Mouse (Mus musculus) neural tube, embryonic 11.5 days (tissue): ENCODE measurements around the gene Usp30. TPM values are rescaled to one million over a fixed set of nuclear protein-coding genes. Genes with fewer than 3 reads are reported as not detected.

Source experiments
- ATAC-seq: fragments of 200-750 bp; cut with Nextera tagmentation; 2 replicates; pipeline ENCODE4 v1.8.0; 2017; ENCODE audit warnings: moderate number of reproducible peaks, mild to moderate bottlenecking, moderate TSS enrichment, moderate library complexity; ENCODE audit not compliant: insufficient read depth, low FRiP score, low TSS enrichment
- DNase-seq: peaks from one replicate; pipeline ENCODE4 v3.0.0-alpha.2; 2015; ENCODE audit warnings: low spot score
- H3K27ac ChIP-seq: fragments of 300-500 bp; sonication (generic); 2 replicates; pipeline ENCODE4 v1.5.1; 2014; ENCODE audit warnings: low read depth, mild to moderate bottlenecking, low read length
- H3K27me3 ChIP-seq: fragments of 300-500 bp; sonication (generic); 2 replicates; pipeline ENCODE4 v1.6.1; 2014; ENCODE audit warnings: mild to moderate bottlenecking, low read length, mixed read lengths; ENCODE audit not compliant: control insufficient read depth, insufficient read depth
- H3K36me3 ChIP-seq: fragments of 300-500 bp; sonication (generic); 2 replicates; pipeline ENCODE4 v1.6.1; 2014; ENCODE audit warnings: mild to moderate bottlenecking, low read length, moderate library complexity, mixed read lengths; ENCODE audit not compliant: control insufficient read depth, insufficient read depth
- H3K4me1 ChIP-seq: fragments of 300-500 bp; sonication (generic); 2 replicates; pipeline ENCODE4 v1.6.1; 2014; ENCODE audit warnings: low read length, mixed read lengths; ENCODE audit not compliant: control insufficient read depth, insufficient read depth
- H3K4me2 ChIP-seq: fragments of 300-500 bp; sonication (generic); 2 replicates; pipeline ENCODE4 v1.6.1; 2014; ENCODE audit warnings: low read depth, mild to moderate bottlenecking, moderate library complexity
- H3K4me3 ChIP-seq: fragments of 300-500 bp; sonication (generic); 2 replicates; pipeline ENCODE4 v1.5.1; 2014; ENCODE audit warnings: low read depth, low read length
- H3K9ac ChIP-seq: fragments of 300-500 bp; sonication (generic); 2 replicates; pipeline ENCODE4 v1.6.1; 2014; ENCODE audit warnings: mild to moderate bottlenecking, low read length
- H3K9me3 ChIP-seq: fragments of 300-500 bp; sonication (generic); 2 replicates; pipeline ENCODE4 v1.6.1; 2016; ENCODE audit warnings: low read length; ENCODE audit not compliant: control insufficient read depth
- WGBS: fragments of 180-500 bp; shearing (Covaris S2); extraction: QIAGEN DNeasy Blood & Tissue Kit; methylation state at CpG from one replicate; pipeline ENCODE4 v1.1.7; 2014; 5-methylcytosine and 5-hydroxymethylcytosine counted together
- polyA plus RNA-seq: library from polyadenylated mRNA; unstranded; fragments of >200 nt; fragmentation: Nextera tagmentation; extraction: Ambion mirVana; gene quantifications from 2 replicates; pipeline ENCODE4 v1.2.1, GENCODE M21; 2014

Usp30 gene
- polyA plus RNA-seq, 1 experiment from 2014 or later: 14.5 TPM

DNA sequence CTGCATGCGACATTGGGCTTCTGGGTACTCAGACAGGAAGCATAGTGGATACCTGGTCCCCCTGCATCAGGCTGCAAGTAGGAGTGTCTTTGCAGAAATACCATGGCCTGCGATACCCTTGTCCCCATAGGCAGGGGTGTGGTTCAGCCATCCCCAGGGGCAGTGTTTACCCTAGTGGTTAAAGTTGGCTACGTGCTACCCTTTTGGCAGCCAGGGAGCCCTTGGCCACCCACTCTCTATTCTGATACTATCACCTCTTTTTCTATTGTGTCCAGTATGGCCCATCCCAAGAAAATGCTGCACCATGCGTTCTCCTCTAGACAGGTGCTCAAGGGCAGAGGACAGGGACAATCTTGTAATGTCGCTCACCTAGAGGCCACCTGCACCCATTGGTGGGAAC lies 89.5 kb downstream of the Usp30 start:
- Histone ChIP-seq H3K27ac (no peak overlapping the region), H3K27me3 (no peaks in the 10 kb centered on the region), H3K4me1 (no peaks in the 10 kb centered on the region), H3K9ac (no peak overlapping the region), H3K4me3 (no peak overlapping the region), H3K4me2 (no peak overlapping the region), H3K36me3 (no peaks in the 10 kb centered on the region), H3K9me3 (no peaks in the 10 kb centered on the region)
- WGBS: 87% methylated on average over 5 of the region's 5 CpGs
- no peak for DNase-seq
- ATAC-seq: no peak

DNA sequence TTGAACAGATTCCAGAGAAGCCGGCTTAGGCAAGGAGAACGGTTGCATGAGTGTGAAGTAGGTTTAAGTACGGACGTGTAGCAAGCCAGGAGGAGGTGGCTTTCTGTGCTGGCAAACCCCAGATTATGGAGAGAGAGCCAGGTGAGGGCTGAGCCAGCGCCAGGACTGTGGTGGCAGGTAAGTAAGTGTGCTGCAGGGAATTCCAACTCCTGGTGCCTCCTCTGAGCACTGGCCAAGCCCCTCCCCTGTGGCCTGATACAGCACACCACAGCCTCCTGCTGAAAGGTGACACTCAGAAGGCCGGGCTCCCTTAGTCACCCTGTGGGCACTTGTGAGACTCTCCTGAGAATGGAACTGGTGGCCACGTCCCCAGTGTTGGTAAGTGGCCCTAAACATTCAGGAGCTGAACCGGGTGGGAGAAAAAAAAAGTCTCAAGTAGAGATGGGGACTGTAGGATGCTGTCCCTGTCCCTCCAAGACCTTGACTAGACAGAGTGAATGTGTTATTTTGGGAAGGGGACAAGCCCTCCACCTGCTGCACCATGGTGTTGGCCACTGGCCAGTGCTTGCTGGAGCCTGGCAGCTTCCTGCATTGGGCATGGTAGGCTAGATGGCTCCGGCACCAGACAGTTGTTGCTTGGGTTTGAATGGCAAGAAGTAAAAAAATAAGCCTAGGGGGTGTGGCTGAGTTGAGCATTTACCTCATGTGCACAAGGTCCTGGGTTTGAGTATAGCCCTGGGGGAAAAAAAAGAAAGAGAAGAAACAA lies 90.1 kb downstream of the Usp30 start:
- no peak overlapping the region for H3K4me3 ChIP-seq
- no peak overlapping the region for H3K27ac ChIP-seq
- H3K9ac ChIP-seq: no peak overlapping the region
- no peaks in the 10 kb centered on the region for H3K9me3 ChIP-seq
- no peak overlapping the region for H3K4me2 ChIP-seq
- DNase-seq (no peak), ATAC-seq (no peak)
- whole genome bisulfite sequencing: 64% methylated on average over 9 of the region's 9 CpGs
- H3K36me3 ChIP-seq: no peaks in the 10 kb centered on the region
- no peaks in the 10 kb centered on the region for H3K4me1 ChIP-seq
- H3K27me3 ChIP-seq: no peaks in the 10 kb centered on the region

DNA sequence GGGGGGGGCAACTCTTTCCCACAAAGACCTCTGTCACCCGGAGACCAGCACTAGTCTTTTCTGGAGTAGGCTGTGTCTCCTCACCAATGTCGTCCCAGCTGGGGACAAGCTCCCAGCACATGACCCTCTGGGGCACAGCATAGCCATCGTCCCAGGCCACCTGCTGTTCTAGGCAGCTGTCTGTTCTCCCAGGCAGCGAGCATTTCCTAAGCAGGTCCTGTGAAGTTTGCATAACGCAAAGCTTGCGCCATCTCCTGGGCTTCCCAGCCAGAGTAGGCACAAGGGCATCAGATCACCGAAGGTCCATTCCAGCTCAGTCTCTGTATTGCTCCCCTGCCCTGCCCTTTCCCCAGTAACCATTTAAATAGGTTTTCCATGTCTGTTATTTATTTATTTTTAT lies 92.0 kb downstream of the Usp30 start:
- ATAC-seq (no peak), DNase-seq (no peak)
- Histone ChIP-seq H3K4me2 (no peak overlapping the region), H3K27me3 (no peaks in the 10 kb centered on the region), H3K36me3 (no peaks in the 10 kb centered on the region), H3K9me3 (no peaks in the 10 kb centered on the region), H3K27ac (no peak overlapping the region), H3K9ac (no peak overlapping the region), H3K4me1 (no peaks in the 10 kb centered on the region), H3K4me3 (no peak overlapping the region)
- WGBS: 56% methylated on average over 7 of the region's 7 CpGs

DNA sequence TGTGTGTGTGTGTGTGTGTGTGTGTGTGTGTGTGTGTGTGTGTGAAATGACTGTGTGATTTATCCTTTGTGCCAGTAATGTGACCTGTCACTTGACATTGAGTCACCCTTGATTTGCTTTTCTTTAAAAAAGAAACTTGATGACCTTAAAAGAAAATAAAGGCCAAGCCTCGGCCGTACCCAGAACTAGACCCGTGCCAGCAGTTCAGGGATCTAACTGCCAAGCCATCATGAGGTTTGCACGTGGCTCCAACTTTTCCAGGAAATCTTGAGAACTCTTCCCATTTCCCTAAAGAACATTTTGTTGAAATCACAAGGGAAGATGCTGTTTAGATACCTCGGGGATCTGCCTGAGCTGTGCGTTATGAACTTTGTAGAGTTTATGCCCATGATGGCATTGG lies 96.2 kb downstream of the Usp30 start:
- 86% methylated on average over 6 of the region's 6 CpGs for WGBS
- no peak for DNase-seq
- no peaks in the 10 kb centered on the region for H3K27me3 ChIP-seq

DNA sequence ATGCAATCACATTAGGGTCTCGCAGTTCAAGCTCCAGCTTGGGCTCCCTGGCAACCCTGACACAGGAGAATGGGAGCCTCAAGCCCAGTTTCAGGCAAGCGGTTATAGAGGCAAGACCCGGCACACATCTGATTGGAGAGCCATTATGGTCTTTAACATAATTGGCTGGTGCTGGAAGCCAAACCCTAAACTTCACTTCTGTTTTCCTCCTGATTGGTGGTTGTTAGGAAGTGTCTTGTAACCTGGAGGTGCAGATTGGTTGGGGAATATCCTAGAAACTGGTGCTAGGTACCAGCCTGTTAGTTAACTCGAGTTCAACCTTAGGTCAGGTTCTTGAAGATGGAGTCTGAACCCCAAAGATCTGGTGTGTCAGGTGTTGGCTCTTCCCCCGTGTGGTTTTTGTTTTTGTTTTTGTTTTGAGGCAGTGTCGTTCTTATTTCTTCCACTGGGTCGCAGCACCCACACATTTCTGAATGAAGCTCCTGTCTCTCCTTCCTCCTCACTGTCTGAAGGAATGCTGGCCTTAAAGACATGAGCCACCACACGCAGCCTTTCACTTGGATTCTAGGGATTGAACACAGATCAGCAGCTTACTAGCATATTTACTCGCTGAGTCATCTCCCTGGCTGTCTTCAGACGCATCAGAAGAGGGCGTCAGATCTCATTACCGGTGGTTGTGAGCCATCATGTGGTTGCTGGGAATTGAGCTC lies 97.0 kb downstream of the Usp30 start:
- H3K36me3 ChIP-seq: no peaks in the 10 kb centered on the region
- ATAC-seq: no peak
- no peak overlapping the region for H3K4me3 ChIP-seq
- H3K27me3 ChIP-seq: no peaks in the 10 kb centered on the region
- WGBS: 54% methylated on average over 12 of the region's 12 CpGs
- no peak overlapping the region for H3K9ac ChIP-seq
- no peaks in the 10 kb centered on the region for H3K4me1 ChIP-seq
- no peaks in the 10 kb centered on the region for H3K9me3 ChIP-seq
- no peak overlapping the region for H3K27ac ChIP-seq
- no peak for DNase-seq
- no peak overlapping the region for H3K4me2 ChIP-seq

More for the DNA sequence above, 96.2 kb downstream of the Usp30 start:
- ATAC-seq: no peak
- Histone ChIP-seq H3K27ac (no peak overlapping the region), H3K9me3 (no peaks in the 10 kb centered on the region), H3K9ac (no peak overlapping the region), H3K4me3 (no peak overlapping the region), H3K36me3 (no peaks in the 10 kb centered on the region), H3K4me2 (no peak overlapping the region), H3K4me1 (no peaks in the 10 kb centered on the region)

DNA sequence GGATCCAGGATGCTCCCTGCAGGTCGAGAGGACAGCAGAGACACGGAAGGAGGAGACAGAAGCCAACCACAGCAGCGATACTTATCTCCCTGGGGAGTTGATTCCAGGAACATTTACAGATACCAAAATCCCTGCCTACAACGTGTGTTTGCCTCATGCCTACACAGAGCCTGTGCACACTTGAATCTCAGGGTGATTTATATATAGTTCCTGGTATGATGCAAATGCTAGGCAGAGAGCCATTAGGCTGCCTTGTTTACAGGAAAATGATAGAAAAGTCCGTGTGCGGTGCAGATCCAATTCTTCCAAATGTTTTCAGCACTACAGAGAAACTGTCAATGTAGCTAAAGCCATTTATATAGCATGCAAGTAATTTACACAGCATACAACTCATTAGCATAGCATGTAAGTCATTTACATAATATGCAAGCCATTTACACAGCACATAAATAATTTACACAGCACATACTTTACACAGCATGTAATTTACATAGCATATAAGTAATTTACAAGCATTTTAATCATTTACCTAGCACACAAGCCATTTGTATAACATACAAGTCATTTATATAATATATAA lies 97.9 kb downstream of the Usp30 start:
- Histone ChIP-seq H3K9ac (no peak overlapping the region), H3K4me1 (no peaks in the 10 kb centered on the region), H3K27ac (no peak overlapping the region), H3K9me3 (no peaks in the 10 kb centered on the region), H3K4me2 (no peak overlapping the region), H3K36me3 (no peaks in the 10 kb centered on the region), H3K4me3 (no peak overlapping the region), H3K27me3 (no peaks in the 10 kb centered on the region)
- DNase-seq (no peak), ATAC-seq (no peak)
- WGBS: 81% methylated on average over 6 of the region's 6 CpGs

DNA sequence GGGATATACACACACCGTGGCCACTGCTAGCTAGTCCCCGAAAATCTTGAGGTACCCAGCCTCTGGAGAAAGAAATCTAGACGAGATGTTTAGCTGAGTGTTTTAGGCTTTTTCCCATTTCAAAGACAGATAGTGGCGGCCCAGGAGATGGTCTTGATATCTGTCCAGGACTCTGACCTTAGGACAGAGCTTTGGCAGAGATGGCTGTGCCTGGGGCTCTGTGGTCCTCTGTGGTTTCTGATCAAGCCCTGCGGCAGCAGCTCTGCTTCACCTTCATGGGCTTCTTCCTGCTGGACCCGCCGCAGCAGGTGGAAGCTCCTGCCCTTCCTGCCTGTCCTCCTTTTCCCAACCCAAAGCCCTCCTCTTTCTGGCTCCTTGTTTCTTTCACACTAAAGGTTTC lies 105.1 kb downstream of the Usp30 start:
- H3K27me3 ChIP-seq: no peaks in the 10 kb centered on the region
- 77% methylated on average over 7 of the region's 7 CpGs for whole genome bisulfite sequencing
- H3K4me2 ChIP-seq: no peak overlapping the region
- H3K4me3 ChIP-seq: no peak overlapping the region
- DNase-seq (no peak), ATAC-seq (no peak)
- H3K9me3 ChIP-seq: no peaks in the 10 kb centered on the region
- H3K36me3 ChIP-seq: no peaks in the 10 kb centered on the region
- H3K9ac ChIP-seq: no peak overlapping the region
- H3K4me1 ChIP-seq: no peaks in the 10 kb centered on the region
- H3K27ac ChIP-seq: no peak overlapping the region

DNA sequence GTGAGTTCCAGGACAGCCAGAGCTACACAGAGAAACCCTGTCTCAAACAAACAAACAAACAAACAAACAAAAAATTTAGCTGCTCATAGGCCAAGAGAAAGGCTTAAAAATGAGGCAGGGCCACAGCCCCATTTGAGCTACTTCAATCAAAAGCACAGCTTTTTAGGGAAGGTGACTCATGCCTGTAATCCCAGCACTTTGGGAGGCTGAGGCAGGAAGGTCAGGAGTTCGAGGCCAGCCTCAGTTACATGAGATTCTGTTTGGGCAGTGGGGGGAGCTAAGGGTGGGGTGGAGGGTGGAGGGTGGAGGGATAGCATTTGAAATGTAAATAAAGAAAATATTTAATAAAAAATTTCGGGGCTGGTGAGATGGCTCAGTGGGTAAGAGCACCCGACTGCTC lies 107.7 kb downstream of the Usp30 start:
- no peak overlapping the region for H3K9ac ChIP-seq
- no peaks in the 10 kb centered on the region for H3K27me3 ChIP-seq
- no peak overlapping the region for H3K4me2 ChIP-seq
- H3K9me3 ChIP-seq: no peaks in the 10 kb centered on the region
- no peak for DNase-seq
- H3K4me3 ChIP-seq: no peak overlapping the region
- WGBS: 93% methylated on average over 3 of the region's 3 CpGs
- H3K4me1 ChIP-seq: 0 out of 2 replicates have a peak, but pooled peaks cover 9% of the 10 kb centered on the region
- ATAC-seq: no peak
- H3K36me3 ChIP-seq: no peaks in the 10 kb centered on the region
- H3K27ac ChIP-seq: no peak overlapping the region
